Mouse (Mus musculus) macrophage (primary cell): ENCODE data around the gene Mycbp2. TPM values are rescaled to one million over a fixed set of nuclear protein-coding genes. Genes with fewer than 3 reads are reported as not detected.

Experiments
- H3K27ac ChIP-seq: fragments of 350-480 bp; formaldehyde crosslinking; 2 replicates; pipeline ENCODE4 v1.9.0; 2021
- H3K36me3 ChIP-seq: fragments of 350-480 bp; formaldehyde crosslinking; 2 replicates; pipeline ENCODE4 v1.9.0; 2021; ENCODE audit errors: inconsistent target
- H3K4me3 ChIP-seq: fragments of 350-480 bp; formaldehyde crosslinking; 2 replicates; pipeline ENCODE4 v1.9.0; 2021; ENCODE audit errors: inconsistent target
- H3K79me2 ChIP-seq: fragments of 350-480 bp; formaldehyde crosslinking; 2 replicates; pipeline ENCODE4 v1.9.0; 2021; ENCODE audit errors: inconsistent target
- WGBS: methylation state at CpG from one replicate; pipeline ENCODE4 v1.1.7; 2026; ENCODE audit warnings: inconsistent platforms; ENCODE audit not compliant: missing documents; 5-methylcytosine and 5-hydroxymethylcytosine counted together
- polyA plus RNA-seq: library from polyadenylated mRNA; stranded (reverse); fragments of 250-400 nt; gene quantifications from 3 replicates; pipeline ENCODE4 v1.2.4, GENCODE M21; 2018; ENCODE audit warnings: inconsistent platforms

Mycbp2 gene
- polyA plus RNA-seq, 1 experiment from 2014 or later = 44.3 TPM

DNA sequence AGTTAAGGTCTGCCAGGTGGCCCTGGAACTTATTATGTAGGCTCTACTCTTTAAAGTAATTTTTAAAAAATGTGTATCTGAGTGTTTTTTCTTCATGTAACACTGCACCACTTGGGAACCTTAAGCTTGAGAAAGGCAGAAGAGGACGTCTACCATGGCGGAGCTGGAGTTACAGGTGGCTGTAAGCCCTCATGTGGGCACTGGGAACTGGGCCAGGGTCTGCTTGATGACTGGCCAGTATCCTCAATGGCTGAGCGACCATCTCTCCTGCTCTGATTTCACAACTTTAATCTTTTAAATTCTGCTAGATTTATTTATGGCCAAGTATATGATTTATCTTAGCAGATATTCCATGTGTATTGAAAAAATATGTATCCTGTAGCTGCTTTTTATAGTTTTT is 124.9 kb downstream of the Mycbp2 start:
- 94% methylated on average over 3 of the region's 3 CpGs for WGBS
- no peak overlapping the region for H3K4me3 ChIP-seq
- no peak overlapping the region for H3K27ac ChIP-seq
- H3K36me3 ChIP-seq = peaks cover 60% of the 10 kb centered on the region
- H3K79me2 ChIP-seq = no peaks in the 10 kb centered on the region

DNA sequence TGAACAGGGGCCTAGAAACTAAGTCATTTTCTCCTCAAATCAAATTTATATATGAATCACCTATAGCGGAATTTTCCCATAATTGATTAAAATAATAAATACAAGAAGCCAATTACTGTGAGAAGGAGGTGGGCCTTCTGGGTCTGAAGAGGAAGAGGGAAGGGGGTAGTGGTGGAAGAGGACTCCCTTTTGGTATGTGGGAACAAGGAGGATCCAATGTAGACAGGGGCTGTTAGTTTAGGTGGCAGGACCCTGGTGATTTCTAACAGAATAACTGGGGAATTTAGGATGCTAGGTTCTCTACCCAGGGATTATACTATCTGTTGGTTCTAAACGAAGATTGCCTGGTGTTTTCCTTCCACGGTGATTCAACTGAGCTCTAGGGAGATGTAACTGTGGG is 130.3 kb downstream of the Mycbp2 start:
- H3K27ac ChIP-seq = no peak overlapping the region
- no peaks in the 10 kb centered on the region for H3K79me2 ChIP-seq
- no peak overlapping the region for H3K4me3 ChIP-seq
- peaks cover 56% of the 10 kb centered on the region for H3K36me3 ChIP-seq
- 92% methylated on average over 3 of the region's 3 CpGs for WGBS

DNA sequence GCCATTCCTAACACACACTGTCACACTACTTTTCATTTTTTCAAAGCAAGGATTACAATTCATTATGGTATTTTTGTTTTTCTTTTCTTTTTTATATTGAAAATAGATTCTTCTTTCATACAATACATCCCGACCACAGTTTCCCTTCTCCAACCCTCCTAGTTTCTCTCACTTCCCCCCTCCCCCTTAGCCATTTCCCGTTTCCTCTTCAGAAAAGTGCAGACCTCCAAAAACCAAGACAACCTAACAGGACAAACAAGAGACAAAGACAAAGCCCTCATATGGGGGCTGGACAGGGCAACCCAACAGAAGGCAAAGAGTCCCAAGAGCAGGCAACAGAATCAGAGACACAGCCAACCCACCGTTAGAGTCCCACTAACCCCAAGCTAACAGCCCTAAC is 160.0 kb downstream of the Mycbp2 start:
- Histone ChIP-seq H3K4me3 (no peak overlapping the region), H3K36me3 (peaks cover 59% of the 10 kb centered on the region), H3K79me2 (no peaks in the 10 kb centered on the region), H3K27ac (no peak overlapping the region)
- WGBS = 49% methylated on average over 3 of the region's 3 CpGs

DNA sequence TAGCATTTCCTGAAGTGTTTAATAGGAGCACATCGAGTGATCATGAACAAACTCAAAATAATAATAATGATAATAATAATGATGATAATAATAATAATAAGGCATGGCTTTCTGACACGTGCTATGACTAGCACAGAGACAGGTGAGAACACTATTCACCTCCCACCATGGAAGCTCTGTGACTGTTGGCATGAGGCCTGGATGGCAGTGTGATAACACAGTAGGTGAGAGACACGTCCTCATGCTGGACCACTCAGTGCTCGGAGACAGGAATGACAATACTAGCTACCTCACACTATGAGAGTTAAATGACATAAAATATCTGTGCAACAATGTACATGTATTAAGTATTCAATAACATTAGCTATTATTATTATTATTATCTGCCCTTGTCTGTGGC is 160.5 kb downstream of the Mycbp2 start:
- WGBS = 93% methylated on average over 3 of the region's 4 CpGs
- H3K79me2 ChIP-seq = no peaks in the 10 kb centered on the region
- no peak overlapping the region for H3K27ac ChIP-seq
- no peak overlapping the region for H3K4me3 ChIP-seq
- peaks cover 54% of the 10 kb centered on the region for H3K36me3 ChIP-seq

DNA sequence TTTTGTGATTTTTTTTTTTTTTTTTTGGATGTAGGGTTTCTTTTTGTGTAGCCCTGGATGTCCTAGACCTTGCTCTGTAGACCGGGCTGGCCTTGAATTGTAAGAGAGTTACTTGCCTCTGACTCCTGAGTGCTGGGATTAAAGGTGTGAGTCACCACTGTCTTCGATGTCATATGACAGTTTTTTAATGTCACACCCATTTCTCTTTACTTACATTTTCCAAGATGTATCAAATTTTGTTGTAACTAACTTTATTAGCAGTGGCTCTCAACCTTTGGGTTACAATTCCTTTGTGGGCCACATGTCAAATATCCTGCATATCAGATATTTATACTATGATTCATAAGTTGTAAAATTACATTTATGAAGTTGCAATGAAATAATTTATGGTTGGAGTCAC is 166.5 kb downstream of the Mycbp2 start:
- peaks cover 36% of the 10 kb centered on the region for H3K36me3 ChIP-seq
- no peak overlapping the region for H3K4me3 ChIP-seq
- no peak overlapping the region for H3K27ac ChIP-seq
- WGBS = 96% methylated on average over 2 of the region's 2 CpGs
- no peaks in the 10 kb centered on the region for H3K79me2 ChIP-seq

DNA sequence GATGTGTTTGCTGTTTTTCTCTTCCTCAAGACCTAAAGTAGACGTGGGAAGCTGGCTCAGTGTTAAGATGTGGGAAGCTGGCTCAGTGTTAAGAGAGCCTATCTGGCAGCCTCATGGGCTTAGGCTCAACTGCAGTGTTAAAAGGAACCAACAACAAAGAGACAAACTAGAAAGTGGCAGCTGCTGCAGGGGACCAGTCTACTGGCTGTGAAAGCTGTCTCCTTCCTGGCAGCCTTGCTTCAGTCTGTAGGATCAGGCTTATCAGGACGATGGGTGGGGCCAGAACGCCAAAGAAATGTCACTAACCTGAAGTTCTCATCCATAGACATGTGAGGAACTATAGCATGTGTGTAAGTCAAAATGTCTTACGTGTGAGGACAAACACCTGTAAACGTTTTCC is 183.7 kb downstream of the Mycbp2 start:
- peaks cover 42% of the 10 kb centered on the region; the same call in 1 of the 2 replicates for H3K36me3 ChIP-seq
- WGBS = 94% methylated on average over 4 of the region's 5 CpGs

DNA sequence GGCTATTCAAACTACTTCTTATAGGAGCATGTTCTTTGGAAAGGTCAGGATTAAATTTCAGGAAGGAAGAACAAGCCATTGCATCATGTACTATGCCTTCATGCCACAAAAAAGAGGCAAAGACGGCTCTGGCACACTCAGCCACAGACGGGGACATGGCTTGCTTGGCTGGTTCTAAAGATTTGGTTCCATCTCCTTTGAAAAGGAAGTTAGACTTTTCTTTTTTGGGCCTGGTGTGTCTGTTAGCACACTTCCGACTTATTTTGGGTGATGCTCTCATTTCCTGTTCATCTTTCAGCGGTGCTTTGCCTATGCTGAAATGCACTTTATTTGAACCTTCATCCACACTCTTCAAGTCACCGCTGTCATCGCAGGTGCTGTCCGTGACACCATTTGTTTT is 190.9 kb downstream of the Mycbp2 start:
- H3K79me2 ChIP-seq = no peaks in the 10 kb centered on the region
- peaks cover 37% of the 10 kb centered on the region for H3K36me3 ChIP-seq
- H3K27ac ChIP-seq = peak overlapping the region; percentile 64
- whole genome bisulfite sequencing = 57% methylated on average over 7 of the region's 7 CpGs
- no peak overlapping the region for H3K4me3 ChIP-seq

More for the DNA sequence above, 183.7 kb downstream of the Mycbp2 start:
- no peaks in the 10 kb centered on the region for H3K79me2 ChIP-seq
- H3K4me3 ChIP-seq = no peak overlapping the region
- no peak overlapping the region for H3K27ac ChIP-seq

DNA sequence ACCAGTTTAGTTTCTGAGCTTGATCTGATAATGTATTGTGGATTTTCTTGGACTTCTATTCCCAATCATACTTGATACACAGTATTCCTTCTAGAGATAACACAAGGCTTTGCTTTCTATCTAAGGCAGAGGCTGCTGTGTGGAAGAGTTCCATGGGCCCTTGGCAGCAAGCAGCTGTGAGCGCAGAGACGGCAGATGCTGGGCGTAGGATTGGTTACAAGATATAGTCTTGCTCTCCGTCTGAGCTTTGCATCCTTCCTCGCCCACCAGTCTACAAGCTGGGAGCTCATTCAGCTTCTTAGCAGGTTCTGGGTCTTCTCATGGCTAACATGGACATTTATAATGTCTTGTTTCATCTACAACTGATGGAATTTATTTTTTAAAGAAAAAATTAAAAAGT is 196.5 kb downstream of the Mycbp2 start:
- Histone ChIP-seq H3K4me3 (no peak overlapping the region), H3K79me2 (no peaks in the 10 kb centered on the region), H3K27ac (no peak overlapping the region), H3K36me3 (peaks cover 62% of the 10 kb centered on the region)
- 97% methylated on average over 5 of the region's 5 CpGs for WGBS

DNA sequence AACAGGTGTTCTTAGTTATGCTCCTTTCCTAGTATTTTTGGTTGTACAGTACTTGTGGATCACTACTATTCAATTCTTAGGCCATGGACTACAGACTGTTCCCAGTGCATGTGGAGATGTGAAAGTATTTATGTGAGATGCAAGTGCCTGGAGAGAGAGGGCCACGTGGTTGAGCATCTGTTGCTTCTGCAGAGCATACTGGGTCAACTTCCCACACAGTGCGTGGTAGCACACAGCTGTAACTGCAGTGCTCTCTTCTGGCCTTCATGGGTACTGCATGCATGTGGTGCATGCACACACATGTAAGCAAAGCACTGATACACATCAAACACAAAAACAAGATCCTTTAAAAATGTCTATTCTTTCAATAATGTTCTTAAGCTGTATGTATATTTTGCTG is 214.6 kb downstream of the Mycbp2 start:
- 87% methylated on average over 2 of the region's 2 CpGs for WGBS
- H3K27ac ChIP-seq = no peak overlapping the region
- H3K36me3 ChIP-seq = peaks cover 90% of the 10 kb centered on the region
- no peak overlapping the region for H3K4me3 ChIP-seq
- no peaks in the 10 kb centered on the region for H3K79me2 ChIP-seq

DNA sequence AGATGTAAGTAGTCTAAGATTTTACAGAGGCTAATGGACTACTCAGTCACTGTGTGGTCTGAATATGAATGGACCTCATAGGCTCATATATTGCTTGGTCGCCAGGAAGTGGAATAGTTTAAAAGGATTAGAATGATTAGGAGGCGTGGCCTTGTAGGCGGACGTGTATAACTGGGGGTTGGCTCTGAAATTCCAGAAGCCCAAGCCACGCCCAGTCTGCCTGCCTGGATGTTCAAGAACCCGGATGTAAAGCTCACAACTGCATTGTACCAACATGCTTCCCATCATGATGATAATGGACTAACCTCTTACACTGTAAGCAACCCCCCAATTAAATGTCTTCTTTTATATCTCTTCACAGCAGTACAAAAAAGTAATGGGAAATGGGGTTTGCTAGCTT is 220.9 kb downstream of the Mycbp2 start:
- WGBS = 93% methylated on average over 6 of the region's 6 CpGs

DNA sequence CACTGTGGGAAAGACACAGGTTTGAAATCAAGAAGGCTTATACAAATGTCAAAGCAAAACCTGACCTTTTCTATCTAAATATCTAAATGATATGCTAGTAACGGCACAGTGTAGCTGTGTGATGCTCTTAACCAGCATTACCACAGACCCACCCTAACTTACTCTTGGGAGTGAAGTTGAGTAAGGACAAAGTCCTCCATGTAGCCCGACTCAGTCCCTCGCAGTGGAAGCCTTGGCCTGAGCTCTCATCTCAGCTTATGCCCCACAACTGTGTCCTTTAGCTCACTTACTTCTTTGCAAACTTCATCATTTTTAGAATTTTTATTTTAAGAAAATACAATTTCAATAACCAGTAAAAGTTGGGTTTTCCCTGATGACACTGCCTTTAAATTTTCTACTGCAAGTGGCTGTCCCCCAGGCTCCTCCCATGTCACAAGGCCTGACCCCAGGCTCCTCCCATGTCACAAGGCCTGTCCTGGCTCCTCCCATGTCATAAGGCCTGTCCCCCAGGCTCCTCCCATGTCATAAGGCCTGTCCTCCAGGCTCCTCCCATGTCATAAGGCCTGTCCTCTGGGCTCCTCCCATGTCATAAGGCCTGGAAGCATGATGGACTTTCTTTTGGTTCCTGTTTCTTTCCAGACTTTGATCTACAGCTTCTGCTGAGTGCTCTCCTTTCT is 231.5 kb downstream of the Mycbp2 start:
- no peak overlapping the region for H3K4me3 ChIP-seq
- H3K27ac ChIP-seq = peak overlapping the region; percentile 66
- H3K79me2 ChIP-seq = no peaks in the 10 kb centered on the region
- WGBS = 94% methylated on average over 3 of the region's 3 CpGs
- peaks cover 52% of the 10 kb centered on the region for H3K36me3 ChIP-seq

More for the DNA sequence above, 220.9 kb downstream of the Mycbp2 start:
- Histone ChIP-seq H3K36me3 (peaks cover 86% of the 10 kb centered on the region), H3K4me3 (no peak overlapping the region), H3K27ac (no peak overlapping the region), H3K79me2 (no peaks in the 10 kb centered on the region)

DNA sequence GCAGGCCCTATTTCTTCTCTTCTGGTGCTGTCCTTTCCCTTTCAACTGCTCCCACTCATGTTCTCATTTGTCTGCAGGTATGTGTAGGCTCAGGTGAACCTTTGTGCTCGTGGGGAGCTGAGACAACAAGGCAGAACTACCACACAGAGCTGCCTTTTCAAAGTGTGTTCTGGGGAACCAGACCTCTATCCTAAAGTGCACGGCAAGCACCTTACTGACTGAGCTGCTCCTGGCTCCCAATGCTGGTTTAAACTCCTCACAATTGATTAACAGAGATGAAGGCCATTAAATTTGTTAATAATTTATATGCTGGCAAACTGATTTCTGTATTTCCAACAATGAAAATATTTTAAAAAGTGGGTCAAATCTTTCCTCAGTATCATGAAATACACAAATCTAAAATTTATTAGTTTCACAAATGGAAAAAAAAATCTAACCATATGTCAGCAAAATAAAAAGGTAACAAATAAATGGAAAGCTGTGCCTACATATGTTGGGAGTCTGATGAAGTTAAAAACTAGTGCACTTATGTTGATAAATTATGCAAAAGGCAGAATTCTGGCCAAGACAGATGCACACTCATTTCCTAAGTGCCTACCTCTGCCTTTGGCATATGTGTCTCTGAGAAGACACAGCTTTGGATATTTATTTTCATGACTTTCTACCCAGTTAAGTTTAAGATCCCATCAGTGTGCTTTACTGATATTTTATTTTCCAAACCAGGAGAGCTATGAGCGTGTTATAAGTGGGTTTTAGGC is 233.8 kb downstream of the Mycbp2 start:
- H3K79me2 ChIP-seq = no peaks in the 10 kb centered on the region
- H3K27ac ChIP-seq = no peak overlapping the region
- H3K4me3 ChIP-seq = no peak overlapping the region
- 95% methylated on average over 2 of the region's 3 CpGs for WGBS
- peaks cover 32% of the 10 kb centered on the region for H3K36me3 ChIP-seq

DNA sequence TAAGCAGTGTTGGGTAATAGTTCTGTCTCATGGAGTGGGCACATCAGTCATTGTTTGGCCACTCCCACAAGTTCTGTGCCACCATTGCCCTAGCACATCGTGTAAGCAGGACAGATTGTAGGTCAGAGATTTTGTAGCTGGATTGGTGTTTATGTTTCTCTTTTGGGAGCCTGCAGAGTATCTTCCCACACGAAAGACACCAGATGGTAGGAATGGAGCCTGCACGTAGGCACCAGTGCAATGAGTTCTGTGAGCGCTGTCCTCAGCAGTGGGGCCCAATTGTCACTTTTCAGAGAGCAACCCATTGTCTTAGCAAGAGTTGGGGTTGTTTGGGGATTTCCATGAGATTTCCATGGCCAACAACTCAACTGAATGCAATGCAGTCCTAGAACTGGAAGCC is 236.6 kb downstream of the Mycbp2 start:
- Histone ChIP-seq H3K27ac (no peak overlapping the region), H3K36me3 (peaks cover 21% of the 10 kb centered on the region), H3K79me2 (no peaks in the 10 kb centered on the region), H3K4me3 (no peak overlapping the region)
- 98% methylated on average over 4 of the region's 4 CpGs for WGBS

DNA sequence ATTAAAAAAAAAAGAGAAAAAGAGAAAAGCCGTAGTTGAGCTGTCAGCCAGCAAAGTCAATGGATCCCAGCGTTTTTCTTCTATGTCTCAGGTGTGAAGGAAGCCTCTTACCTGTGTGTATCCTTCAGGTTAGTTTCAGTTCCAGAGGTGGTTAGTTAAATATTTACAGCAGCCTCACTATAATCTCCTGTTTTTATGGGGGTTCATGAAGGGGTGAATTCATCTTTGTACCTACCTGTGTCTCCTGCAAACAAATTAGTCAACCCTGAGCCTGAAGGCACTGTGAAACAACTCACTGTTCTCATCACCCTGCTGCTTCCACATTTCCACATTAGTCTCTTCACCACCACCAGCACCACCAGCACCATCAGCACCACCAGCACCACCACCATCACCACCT is 240.3 kb downstream of the Mycbp2 start:
- Histone ChIP-seq H3K79me2 (no peaks in the 10 kb centered on the region), H3K4me3 (no peak overlapping the region), H3K36me3 (no peaks in the 10 kb centered on the region), H3K27ac (no peak overlapping the region)
- WGBS = 100% methylated on average over 1 of the region's 2 CpGs

DNA sequence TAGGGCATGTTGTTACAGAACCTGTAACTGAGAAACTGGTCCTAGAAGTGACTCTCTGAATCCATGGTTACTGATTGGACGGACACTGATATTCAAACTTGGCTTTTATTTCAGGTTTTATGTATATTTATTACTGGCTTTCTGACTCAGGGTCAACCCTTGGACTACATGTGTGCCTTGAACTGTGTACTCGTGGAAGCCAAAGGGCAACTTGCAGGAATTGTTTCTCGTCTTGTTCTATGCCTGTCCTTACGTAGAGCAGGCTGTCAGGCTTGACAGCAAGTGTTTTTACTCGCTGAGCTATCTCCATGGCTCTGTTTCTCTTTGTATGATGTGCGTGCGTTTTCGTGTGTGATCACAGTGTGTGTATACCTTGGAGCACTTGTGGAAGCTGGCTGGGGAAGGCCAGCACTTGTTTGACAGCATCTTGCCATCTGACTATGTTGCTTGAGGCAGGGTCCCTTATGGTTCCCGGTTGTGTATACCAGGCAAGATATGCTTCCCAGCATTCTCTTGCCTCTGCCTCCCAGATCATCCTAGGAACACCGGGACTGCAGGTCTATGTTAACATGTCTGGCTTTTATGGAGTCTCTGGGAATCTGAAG is 243.8 kb downstream of the Mycbp2 start:
- no peak overlapping the region for H3K4me3 ChIP-seq
- WGBS = 89% methylated on average over 10 of the region's 10 CpGs
- H3K36me3 ChIP-seq = no peaks in the 10 kb centered on the region
- no peak overlapping the region for H3K27ac ChIP-seq
- peaks cover 8% of the 10 kb centered on the region for H3K79me2 ChIP-seq
